Mouse (Mus musculus): Measurements from ENCODE around the gene Rasl10a. TPM values are rescaled to one million over a fixed set of nuclear protein-coding genes. Genes with fewer than 3 reads are reported as not detected.

Rasl10a gene
- polyA plus RNA-seq, 1 experiment from 2014 or later: 0.93 TPM

DNA sequence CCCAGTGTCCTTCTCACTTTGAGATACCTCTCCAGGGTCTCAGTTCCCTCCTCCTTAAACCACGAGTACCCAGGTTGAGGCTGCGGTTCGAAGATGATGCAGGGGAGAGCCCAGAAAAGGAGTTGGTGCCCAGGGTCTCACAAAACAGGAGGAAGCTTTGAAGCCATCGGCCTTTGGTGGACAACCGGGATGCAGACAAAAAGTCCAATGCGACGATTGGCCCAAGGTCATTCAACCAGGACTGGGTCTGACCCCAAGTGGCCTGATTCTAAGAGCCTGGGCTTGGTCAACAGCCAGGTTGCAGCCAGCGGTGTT is 430 bp upstream of the Rasl10a start:
- H3K27me3 ChIP-seq (replicated peaks; ENCODE audit: control insufficient read depth, insufficient read depth, low read length): peaks cover 38% of the 10 kb centered on the region
- H3K4me2 ChIP-seq (replicated peaks; ENCODE audit: low read depth): peak overlapping the region; percentile 95
- TF ChIP-seq CTCF (IDR thresholded peaks at IDR 0.05; ENCODE audit: low read depth): no peak
- H3K9me3 ChIP-seq (ENCODE audit: control insufficient read depth): no peaks in the 10 kb centered on the region
- WGBS: 46% methylated on average over 8 of the region's 8 CpGs
- H3K4me1 ChIP-seq (replicated peaks; ENCODE audit: control insufficient read depth, insufficient read depth, low read length): peaks cover 8% of the 10 kb centered on the region
- no peak overlapping the region for H3K27ac ChIP-seq (ENCODE audit: low read depth, low read length)
- no peak overlapping the region for H3K9ac ChIP-seq (ENCODE audit: low read depth, low read length)
- peak overlapping the region; percentile 55 for H3K4me3 ChIP-seq (ENCODE audit: low read depth, low read length)
- ATAC-seq: no peak
- H3K36me3 ChIP-seq (ENCODE audit: control insufficient read depth, insufficient read depth): peaks cover 4% of the 10 kb centered on the region; the same call in 1 of the 2 replicates

DNA sequence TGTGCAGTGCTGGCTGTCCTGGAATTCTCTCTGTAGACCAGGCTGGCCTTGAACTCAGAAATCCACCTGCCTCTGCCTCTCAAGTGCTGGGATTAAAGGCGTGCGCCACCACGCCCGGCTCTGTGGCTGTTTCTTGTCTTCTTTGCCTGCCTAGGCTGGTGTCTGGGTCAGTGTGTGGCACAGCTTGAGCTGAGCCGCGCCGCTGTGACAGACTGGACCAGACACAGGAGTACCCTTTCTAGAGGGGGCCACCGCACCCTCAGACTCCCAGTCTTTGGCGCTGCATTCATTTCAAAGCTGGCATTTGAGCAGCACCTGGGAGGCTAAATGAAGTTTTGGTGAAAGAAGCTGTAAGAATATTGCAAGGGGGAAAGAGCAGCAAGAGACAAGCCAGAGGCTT is 855 bp downstream of the Rasl10a start:
- peaks cover 12% of the 10 kb centered on the region for H3K4me1 ChIP-seq (replicated peaks; ENCODE audit: control insufficient read depth, insufficient read depth, low read length)
- TF ChIP-seq CTCF (IDR thresholded peaks at IDR 0.05; ENCODE audit: low read depth): no peak

DNA sequence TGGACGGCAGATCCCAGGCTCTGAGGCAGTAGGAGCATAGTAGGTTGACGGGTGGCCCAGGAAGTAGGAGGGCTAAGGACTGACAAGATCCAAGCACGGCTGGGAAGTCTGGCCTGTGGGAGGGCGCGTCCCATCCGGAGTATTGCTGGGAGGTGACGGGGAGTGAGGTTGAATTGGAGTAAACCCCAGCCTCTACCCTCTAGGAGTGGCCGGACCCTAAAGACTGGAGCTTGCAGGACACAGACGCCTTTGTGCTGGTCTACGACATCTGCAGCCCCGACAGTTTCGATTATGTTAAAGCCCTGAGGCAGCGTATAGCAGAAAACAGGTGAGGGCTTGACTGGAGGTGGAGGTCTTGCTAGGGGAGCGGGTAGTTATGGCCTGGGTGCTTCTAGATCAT is 1.3 kb downstream of the Rasl10a start:
- no peak for TF ChIP-seq CTCF (IDR thresholded peaks at IDR 0.05; ENCODE audit: low read depth)
- Histone ChIP-seq H3K36me3 (ENCODE audit: control insufficient read depth, insufficient read depth) (peaks cover 4% of the 10 kb centered on the region; the same call in 1 of the 2 replicates), H3K4me2 (replicated peaks; ENCODE audit: low read depth) (0 out of 2 replicates have a peak overlapping the region, but pooled peaks have one; percentile 17), H3K27ac (ENCODE audit: low read depth, low read length) (no peak overlapping the region), H3K9me3 (ENCODE audit: control insufficient read depth) (no peaks in the 10 kb centered on the region), H3K4me3 (ENCODE audit: low read depth, low read length) (no peak overlapping the region), H3K27me3 (replicated peaks; ENCODE audit: control insufficient read depth, insufficient read depth, low read length) (peaks cover 38% of the 10 kb centered on the region), H3K9ac (ENCODE audit: low read depth, low read length) (no peak overlapping the region), H3K4me1 (replicated peaks; ENCODE audit: control insufficient read depth, insufficient read depth, low read length) (peaks cover 13% of the 10 kb centered on the region)
- WGBS: 44% methylated on average over 14 of the region's 14 CpGs
- no peak for ATAC-seq

More for the DNA sequence above, 855 bp downstream of the Rasl10a start:
- Histone ChIP-seq H3K9me3 (ENCODE audit: control insufficient read depth) (no peaks in the 10 kb centered on the region), H3K36me3 (ENCODE audit: control insufficient read depth, insufficient read depth) (peaks cover 4% of the 10 kb centered on the region; the same call in 1 of the 2 replicates), H3K4me3 (ENCODE audit: low read depth, low read length) (no peak overlapping the region), H3K27me3 (replicated peaks; ENCODE audit: control insufficient read depth, insufficient read depth, low read length) (peaks cover 38% of the 10 kb centered on the region), H3K9ac (ENCODE audit: low read depth, low read length) (no peak overlapping the region), H3K27ac (ENCODE audit: low read depth, low read length) (no peak overlapping the region), H3K4me2 (replicated peaks; ENCODE audit: low read depth) (peak overlapping the region; percentile 17; the same call in 1 of the 2 replicates)
- 42% methylated on average over 9 of the region's 9 CpGs for WGBS
- no peak for ATAC-seq

DNA sequence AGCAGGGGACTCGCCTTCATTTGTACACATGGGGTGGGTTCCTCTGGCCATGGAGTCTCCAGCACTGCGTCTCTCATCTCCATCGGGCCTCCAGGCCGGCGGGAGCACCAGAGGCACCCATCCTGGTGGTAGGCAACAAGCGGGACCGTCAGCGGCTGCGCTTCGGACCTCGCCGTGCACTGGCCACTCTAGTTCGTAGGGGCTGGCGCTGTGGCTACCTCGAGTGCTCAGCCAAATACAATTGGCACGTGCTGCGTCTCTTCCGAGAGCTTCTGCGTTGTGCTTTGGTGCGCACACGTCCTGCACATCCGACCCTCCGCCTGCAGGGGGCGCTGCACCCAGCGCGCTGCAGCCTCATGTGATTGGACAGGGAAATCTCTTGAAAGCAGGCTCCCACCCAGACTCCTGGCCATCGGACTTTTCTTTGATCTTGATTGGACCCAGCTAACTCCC is 1.8 kb downstream of the Rasl10a start:
- no peak for ATAC-seq
- no peak overlapping the region for H3K9ac ChIP-seq (ENCODE audit: low read depth, low read length)
- peaks cover 4% of the 10 kb centered on the region; the same call in 1 of the 2 replicates for H3K36me3 ChIP-seq (ENCODE audit: control insufficient read depth, insufficient read depth)
- WGBS: 34% methylated on average over 27 of the region's 27 CpGs
- peak; percentile 91 for TF ChIP-seq CTCF (IDR thresholded peaks at IDR 0.05; ENCODE audit: low read depth)
- no peak overlapping the region for H3K4me3 ChIP-seq (ENCODE audit: low read depth, low read length)
- no peak overlapping the region for H3K4me2 ChIP-seq (replicated peaks; ENCODE audit: low read depth)
- no peaks in the 10 kb centered on the region for H3K9me3 ChIP-seq (ENCODE audit: control insufficient read depth)
- H3K4me1 ChIP-seq (replicated peaks; ENCODE audit: control insufficient read depth, insufficient read depth, low read length): peaks cover 18% of the 10 kb centered on the region
- H3K27me3 ChIP-seq (replicated peaks; ENCODE audit: control insufficient read depth, insufficient read depth, low read length): peaks cover 38% of the 10 kb centered on the region
- H3K27ac ChIP-seq (ENCODE audit: low read depth, low read length): no peak overlapping the region

DNA sequence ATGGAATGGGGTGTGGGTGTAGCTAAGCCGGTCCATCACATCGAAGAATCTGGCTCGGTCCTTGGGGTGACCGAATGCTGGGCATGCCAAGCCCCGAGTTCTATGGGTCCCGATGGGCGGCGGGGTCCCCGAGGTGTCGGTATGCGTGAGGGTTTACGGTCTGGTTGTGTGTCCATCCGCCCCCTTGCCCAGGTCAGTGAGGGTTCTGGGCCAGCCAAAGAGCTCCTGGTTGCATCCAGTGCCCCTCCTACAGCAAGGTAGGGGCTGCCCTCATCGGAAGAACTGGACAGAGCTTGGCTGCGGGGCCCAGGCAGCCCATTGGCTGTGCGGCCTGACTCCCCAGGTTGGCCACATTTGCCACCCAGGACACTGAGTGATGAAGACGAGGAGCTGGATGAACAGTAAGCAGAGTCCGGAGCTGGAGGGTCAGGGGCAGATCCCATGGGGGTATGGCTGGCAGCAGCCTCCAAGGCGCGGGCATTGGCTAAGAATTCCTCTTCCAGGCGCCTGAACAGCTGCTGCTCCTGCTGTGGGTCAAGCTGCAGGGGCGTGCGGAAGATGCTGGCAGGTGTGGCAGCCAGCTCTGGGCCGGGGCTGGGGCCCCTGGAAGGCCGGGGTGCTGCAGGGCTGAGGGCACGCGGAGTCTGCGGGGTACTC is 3.0 kb downstream of the Rasl10a start:
- Histone ChIP-seq H3K9ac (ENCODE audit: low read depth, low read length) (no peak overlapping the region), H3K4me1 (replicated peaks; ENCODE audit: control insufficient read depth, insufficient read depth, low read length) (peaks cover 18% of the 10 kb centered on the region), H3K9me3 (ENCODE audit: control insufficient read depth) (no peaks in the 10 kb centered on the region), H3K27me3 (replicated peaks; ENCODE audit: control insufficient read depth, insufficient read depth, low read length) (peaks cover 38% of the 10 kb centered on the region), H3K27ac (ENCODE audit: low read depth, low read length) (no peak overlapping the region), H3K4me3 (ENCODE audit: low read depth, low read length) (peak overlapping the region; percentile 44), H3K36me3 (ENCODE audit: control insufficient read depth, insufficient read depth) (peaks cover 4% of the 10 kb centered on the region; the same call in 1 of the 2 replicates), H3K4me2 (replicated peaks; ENCODE audit: low read depth) (peak overlapping the region; percentile 95)
- no peak for ATAC-seq
- no peak for TF ChIP-seq CTCF (IDR thresholded peaks at IDR 0.05; ENCODE audit: low read depth)
- 77% methylated on average over 27 of the region's 28 CpGs for WGBS

DNA sequence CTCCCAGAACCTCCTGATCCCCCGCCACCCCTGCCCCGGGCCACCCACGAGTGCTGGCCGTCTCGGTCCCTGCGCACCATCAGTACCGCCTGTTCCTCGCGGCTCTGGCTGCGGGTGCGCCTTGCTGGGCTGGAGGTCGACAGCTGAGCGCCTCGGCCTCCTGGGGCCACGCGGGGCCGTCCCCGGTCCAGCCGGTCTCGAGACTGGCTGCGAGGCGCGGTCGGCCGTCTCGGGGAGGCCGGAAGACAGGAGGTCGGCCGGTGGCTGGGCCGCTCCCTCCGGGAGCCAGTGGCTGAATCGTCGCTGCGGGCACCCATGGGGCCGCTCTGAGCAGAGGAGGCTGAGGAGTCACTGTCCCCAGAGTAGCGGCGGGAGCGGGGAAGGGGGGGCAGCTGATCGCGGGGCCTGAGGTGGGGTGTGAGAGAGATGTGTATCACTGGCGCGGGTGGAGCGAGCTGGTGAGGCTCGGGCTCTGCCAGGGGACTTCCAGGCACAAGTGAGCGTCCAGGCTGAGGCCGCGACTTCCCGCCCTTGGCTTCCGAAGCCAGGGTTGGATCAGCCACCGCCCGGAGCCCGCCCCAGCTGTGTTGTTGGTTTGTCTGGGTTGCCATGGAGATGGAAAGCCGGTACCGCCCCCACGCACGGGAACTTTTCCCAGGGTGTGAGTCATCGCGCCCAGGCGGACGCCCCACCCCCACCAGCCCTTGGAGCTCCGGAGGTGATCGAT is 3.6 kb downstream of the Rasl10a start:
- peak; percentile 72 for ATAC-seq
- peaks cover 38% of the 10 kb centered on the region for H3K27me3 ChIP-seq (replicated peaks; ENCODE audit: control insufficient read depth, insufficient read depth, low read length)
- peaks cover 18% of the 10 kb centered on the region for H3K4me1 ChIP-seq (replicated peaks; ENCODE audit: control insufficient read depth, insufficient read depth, low read length)
- peak overlapping the region; percentile 44 for H3K4me3 ChIP-seq (ENCODE audit: low read depth, low read length)
- peak overlapping the region; percentile 15; the same call in 1 of the 2 replicates for H3K27ac ChIP-seq (ENCODE audit: low read depth, low read length)
- TF ChIP-seq CTCF (IDR thresholded peaks at IDR 0.05; ENCODE audit: low read depth): no peak
- no peaks in the 10 kb centered on the region for H3K9me3 ChIP-seq (ENCODE audit: control insufficient read depth)
- WGBS: 4% methylated on average over 58 of the region's 62 CpGs
- H3K36me3 ChIP-seq (ENCODE audit: control insufficient read depth, insufficient read depth): peaks cover 4% of the 10 kb centered on the region; the same call in 1 of the 2 replicates
- H3K9ac ChIP-seq (ENCODE audit: low read depth, low read length): 0 out of 2 replicates have a peak overlapping the region, but pooled peaks have one; percentile 17
- peak overlapping the region; percentile 95 for H3K4me2 ChIP-seq (replicated peaks; ENCODE audit: low read depth)
